Mouse (Mus musculus) cortical plate, adult 2 months (tissue): ENCODE measurements around the gene Hspb3.

Experiments
- CTCF ChIP-seq: fragments of 200-500 bp; IDR thresholded peaks from 2 replicates; pipeline ENCODE4 v1.5.1; 2011; ENCODE audit warnings: mild to moderate bottlenecking, control low read depth, low read length; ENCODE audit not compliant: insufficient read depth; ENCODE audit errors: extremely low read depth
- POLR2A ChIP-seq: fragments of 200-500 bp; IDR thresholded peaks from 2 replicates; pipeline ENCODE4 v1.6.1; 2011; ENCODE audit warnings: mild to moderate bottlenecking, low read length, control low read depth; ENCODE audit not compliant: insufficient read depth; ENCODE audit errors: extremely low read depth

DNA sequence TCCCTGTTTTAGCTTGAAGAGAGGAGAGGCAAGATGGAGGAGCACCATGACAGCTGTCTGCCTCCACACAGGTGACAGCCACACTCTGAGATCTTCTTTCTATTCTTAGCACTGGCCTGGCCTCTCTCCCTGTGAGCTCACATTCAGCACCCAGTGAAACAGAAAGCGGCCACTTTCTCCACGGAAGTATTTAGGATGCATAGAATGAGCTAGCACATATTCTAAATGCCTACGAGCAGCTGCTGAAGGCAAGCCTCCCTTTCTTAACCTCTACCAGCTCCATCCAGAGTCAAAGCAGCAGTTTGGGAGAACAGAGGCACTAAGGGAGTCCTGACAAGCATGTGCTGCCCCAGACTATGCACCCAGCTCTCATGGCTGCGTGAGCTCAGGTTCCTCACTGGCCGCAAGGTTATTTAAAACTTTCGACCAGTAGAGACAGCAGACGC, 1.6 kb downstream of the Hspb3 start:
- TF ChIP-seq CTCF (no peak), POLR2A (no peak)
